Mouse (Mus musculus): ENCODE data around the gene Afg1l. TPM values are rescaled to one million over a fixed set of nuclear protein-coding genes. Genes with fewer than 3 reads are reported as not detected.

Afg1l gene
- total RNA-seq, 2 experiments from 2014 or later: 14.6 to 15.3 TPM

DNA sequence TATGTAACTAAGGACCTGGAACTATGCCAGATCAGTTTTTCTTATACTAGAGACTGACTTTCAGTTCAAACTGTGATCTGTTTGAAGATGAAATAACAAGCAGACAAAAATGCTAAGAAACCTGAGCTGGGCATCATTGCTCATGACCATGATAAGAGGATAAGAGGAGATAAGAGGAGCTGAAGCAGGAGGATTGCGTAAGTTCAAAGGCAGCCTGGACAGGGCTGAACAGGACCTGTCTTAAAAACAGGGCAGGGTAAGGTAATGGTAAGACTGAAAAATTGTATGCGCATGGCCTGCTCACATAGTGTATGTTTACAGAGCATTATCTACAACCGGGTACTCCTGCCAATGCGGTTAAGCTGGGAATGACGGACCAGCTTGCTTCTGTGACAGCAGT is 130.4 kb downstream of the Afg1l start:
- DNase-seq: no peak

DNA sequence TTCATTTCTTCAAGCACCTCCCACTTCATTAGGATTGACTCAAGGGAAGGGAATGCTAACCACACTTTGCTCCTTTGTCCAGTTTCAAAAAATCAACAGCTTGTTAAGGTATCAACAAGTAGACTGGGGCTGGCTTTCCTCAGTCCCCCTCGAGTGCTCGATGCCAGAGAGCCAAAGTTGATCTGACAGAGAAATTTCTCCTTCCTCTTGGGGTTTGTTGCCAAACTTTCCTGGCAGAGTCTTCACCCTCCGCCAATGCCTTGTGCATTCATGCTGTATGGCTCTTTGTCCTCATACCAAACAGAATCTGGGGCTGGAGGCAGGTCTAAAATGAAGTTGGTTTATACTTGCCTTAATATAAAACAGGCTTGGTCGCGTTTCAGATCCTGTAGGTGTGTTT is 131.2 kb downstream of the Afg1l start:
- DNase-seq: peak in 1 of 2 experiments; percentile 15

DNA sequence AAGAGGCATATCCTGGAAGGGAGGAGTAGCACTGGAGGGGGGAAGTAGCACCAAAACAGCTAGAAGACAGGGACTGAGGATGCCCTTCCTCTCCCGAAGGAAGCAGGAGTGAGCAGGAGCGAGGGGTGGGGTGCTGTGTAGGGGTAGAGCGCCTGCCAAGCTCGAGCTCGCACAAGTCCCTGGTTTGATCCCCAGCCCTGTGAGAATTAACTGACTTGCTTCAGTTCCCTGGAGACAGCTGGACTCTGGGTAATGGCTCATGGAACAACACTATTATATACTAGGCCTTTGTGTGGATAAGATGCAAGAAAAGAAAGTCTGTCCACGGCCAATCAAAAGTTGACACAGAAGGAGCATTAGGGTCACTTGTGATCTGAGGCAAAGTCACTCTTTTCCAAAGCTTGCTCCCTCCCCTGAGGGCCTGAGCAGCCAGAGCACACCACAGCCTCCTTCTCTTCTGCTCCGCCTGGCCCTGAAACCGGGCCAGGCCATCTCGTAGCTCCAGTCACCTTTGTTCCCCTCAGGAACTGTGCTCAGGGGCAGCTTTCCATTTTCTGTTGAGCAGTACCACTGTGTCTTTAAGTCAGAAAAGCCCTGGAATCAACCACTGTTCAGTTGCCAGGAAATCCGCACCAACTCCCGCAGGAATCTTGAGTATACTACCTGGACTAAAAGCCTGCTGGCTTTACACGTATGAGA is 132.0 kb downstream of the Afg1l start:
- DNase-seq: no peak

DNA sequence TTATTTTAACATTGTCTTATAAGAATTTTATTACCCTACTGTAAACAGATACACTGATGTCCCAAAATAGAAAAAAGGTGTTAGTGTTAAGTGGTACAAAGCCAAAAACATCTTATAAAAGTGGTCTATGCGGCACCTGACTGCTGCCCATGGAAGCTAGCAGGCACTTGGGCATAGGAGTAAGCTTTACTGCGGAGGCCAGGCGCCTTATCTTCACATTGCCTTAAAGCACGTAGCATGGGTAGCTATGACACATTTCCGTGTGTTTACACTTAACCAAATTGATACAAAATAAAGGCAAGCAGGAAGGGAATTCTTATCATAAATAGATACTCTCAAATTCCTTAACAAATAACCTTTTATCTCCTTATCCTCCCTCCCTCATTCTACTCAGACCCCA is 135.7 kb downstream of the Afg1l start:
- DNase-seq: no peak

DNA sequence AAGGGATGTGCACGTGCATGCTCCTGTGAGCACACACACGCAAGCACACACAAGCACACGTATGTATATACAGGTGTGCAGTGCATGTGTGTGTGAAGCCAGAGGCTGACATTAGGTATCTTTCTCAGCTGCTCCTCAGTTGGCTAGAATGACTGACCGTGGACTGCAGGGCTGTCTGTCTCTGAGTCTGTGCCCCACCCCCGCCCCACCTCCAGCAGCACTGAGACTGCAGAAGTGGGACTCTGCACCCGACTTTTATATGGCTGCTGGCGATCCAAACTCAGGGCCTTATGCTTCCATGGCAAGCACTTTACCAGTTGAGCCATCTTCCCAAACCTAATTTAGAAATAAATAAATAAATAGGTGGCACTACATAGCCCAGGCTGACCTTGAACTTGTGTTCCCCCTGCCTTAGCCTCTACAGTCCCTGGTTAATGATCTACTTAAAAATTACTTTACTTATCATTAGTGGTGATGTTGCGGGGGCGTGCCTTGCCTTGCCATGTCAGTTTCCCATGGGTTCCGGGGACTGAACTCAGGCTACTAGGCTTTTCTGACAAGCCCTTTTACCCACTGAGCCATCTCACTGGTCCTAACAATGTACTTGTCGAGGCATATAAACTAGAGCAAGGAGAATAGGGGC is 136.4 kb downstream of the Afg1l start:
- DNase-seq: no peak

DNA sequence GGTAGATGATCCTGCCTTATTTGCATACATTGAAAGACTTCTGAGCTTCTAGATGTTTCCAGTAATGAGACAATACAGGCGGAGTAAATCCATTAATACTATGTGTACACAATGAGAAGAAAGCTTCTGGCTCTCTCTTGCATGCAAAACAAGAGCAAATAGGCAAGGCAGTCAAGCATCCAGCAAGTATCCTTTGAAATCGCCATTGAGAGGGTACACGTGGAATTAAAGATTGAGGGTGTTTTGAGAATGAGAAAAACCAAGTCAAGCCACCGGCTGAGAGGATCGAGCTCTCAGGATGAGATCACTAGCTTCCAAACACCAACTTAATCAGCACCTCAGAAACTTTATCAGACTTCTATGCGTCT is 138.0 kb downstream of the Afg1l start:
- DNase-seq: no peak

DNA sequence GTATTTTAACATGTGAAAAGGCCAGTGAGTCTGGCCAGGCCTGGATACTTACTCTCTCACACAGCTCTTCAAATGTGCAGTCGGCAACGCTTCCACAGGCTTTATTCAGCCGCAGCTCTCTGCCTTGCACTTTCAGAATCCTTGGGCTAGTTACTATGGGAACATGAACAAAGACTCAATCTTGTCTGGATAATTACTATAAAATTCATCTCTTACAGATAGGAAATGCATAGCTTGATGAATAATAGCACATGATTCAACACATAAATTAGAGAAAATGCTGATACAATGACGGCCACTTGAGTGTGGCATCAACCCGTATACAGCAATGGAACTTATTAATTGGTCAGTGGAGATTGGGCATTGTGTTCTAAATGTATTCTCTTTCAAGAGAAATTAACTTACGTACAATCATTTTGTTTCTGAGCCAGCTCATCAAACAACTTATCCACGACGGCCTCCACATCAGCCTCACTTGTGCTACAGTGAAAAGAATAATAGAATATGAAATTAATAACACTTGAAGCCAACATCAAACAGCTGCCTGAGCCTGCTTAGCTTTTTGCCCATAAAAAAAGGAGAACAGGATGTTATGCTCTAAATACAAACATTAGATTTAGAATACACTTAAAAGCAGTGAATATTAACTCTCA is 138.5 kb downstream of the Afg1l start:
- no peak for DNase-seq

DNA sequence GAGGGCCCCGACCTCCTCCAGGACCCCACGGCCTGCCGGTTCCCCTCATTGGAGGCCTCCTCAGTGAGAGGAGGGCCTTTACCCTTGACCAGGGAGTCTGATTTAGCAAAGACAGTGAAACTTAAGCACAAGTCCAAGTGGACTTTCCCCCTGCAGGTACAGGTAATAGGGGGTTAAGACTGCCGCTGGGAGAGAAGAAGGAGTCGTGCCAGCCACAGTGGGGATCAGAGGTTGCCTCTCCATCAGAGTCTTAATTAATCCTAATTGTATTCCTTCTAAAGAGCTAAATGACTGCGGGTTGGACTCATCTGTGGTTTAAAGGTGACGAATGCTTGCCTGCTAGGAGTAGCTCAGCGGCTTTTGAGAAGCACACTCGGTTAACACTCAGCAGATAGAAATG is 139.9 kb downstream of the Afg1l start:
- DNase-seq: no peak

DNA sequence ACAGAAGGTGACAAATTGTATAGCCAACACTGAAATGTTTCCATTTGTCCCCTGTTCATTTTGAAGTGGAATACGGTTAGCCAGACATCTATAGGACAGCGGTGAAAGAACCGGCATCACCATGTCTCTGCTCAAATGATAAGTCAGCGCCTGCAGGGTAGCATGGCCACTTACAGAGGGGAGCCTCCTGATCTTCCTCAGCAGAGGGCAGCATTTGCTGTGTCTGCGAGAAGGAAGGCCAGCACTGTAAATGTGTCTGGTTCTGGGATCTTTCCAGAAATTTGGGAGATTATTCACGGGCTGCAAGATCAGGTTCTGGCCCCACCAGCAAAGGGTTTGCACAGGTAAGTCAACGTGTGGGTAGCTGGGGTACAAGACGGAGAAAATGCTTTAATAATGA is 150.8 kb downstream of the Afg1l start:
- DNase-seq: no peak

DNA sequence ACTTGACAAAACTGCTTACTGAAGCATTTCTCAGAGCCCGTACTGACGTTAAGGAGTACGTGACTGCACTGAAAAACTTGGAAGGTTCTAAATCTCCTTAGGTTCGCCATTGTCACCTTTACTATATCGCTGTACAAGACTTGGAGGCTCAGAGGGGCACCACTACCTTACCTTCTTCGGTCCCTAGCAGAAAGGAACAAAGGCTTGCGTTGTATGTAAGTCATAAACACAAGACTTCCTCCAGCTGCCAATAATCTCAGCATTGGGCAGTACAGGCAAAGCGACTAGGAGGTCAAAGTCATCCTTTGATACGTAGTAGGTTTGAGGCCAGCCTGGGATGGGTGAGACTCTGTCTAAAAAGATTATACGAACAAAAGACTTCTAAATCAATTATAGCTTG is 153.1 kb downstream of the Afg1l start:
- no peak for DNase-seq

DNA sequence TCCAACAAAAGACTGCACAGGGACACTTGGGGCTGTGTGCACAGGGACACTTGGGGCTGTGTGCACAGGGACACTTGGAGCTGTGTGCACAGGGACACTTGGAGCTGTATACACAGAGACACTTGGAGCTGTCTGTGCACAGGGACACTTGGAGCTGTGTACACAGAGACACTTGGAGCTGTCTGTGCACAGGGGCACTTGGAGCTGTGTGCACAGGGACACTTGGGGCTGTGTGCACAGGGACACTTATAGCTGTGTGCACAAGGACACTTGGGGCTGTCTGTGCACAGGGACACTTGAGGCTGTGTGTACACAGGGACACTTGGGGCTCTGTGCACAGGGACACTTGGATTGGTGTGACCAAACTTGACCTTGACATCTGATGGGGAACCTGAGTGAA is 154.4 kb downstream of the Afg1l start:
- DNase-seq: no peak

DNA sequence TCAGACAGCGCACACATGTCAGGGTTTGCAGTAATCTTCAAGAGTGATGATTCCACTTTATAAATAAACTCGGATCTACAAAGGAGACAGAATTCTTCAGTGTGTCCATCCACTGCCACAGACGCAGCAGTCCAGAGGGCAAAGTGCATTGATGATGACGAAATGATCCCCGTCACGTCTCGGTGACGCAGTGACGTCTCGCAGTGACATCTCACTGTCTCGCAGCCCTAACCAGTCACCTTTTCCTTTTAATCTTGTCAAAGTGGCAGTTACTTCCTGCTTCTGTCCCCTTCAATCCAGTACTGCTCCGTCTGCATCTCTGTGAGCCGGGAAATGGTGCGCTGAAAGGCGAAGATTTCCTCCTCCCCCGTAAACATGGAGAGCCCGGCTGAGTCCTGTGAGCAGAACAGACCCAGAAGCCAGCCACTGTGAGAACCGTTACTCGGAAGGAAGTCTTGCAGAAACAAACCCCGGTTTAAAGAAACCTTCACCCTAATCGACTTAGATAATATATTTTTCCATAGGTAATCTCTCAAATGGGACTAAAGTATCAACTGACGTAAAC is 165.1 kb downstream of the Afg1l start:
- DNase-seq: no peak

DNA sequence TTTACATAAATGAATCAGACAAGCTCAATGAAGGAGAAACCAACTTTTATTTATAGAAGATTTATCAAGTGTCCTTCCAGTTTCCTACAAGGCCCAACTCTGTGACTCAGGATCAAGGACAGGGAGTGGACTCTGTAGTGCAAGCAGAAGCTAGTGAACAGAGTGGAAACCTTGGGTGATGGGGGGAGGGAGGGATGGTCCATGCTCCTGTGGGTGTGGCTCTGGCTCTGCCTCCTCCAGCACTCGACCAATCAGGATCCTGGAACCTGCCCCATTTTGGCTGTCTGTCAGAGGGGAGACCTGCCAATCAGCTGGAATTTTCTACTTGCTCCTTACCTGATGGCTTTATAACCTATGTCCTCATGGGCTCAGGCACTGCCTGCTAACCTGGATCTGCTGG is 165.8 kb downstream of the Afg1l start:
- no peak for DNase-seq

DNA sequence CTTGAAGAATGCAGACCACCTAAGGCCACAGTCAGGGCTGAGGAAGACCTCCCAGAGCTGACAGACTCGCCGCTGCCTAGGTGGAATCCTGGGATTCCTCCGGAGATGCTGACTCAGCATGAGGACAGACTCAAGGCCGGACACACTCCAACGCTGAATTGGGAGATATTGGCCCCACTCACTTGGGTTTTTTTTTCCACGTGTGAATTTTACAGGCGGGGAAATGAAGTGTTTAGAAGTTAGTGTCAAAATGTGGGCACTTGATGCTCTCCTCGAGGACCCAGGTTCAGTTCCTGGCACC is 169.7 kb downstream of the Afg1l start:
- DNase-seq: no peak

DNA sequence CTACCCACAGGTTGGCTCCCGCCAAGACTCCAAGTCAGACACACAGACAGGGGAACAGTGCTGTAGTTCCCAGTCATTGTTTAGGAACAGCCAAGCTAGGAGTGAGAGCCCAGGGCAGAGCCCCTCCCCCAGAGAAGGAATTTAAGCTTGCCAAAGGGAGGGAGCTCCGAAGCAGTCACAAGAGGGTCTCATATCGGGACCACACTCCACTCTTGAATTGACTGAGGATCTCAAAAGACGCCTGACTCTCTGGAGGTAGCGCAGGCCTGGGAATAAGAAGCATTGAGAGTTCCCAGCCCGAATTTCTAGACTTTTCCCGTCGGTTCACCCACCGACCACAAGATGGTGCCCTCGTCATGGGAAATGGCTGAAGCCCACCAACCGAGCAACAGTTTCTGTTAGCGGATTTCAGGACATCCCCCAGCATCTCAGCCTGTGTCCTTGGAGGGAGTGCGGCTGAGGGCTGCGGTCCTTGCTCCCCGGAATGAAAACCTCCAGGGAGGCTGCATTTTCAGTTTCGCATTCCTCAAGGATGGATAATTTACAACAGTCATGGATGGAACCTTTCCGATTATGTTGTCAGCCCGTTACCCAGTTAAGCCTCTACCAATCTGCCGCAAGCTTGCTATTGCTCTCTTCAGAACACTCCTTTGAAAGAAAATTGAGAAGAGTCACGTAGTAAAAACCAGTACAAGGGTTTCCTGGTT is 170.2 kb downstream of the Afg1l start:
- DNase-seq: peak; percentile 84 to 85

DNA sequence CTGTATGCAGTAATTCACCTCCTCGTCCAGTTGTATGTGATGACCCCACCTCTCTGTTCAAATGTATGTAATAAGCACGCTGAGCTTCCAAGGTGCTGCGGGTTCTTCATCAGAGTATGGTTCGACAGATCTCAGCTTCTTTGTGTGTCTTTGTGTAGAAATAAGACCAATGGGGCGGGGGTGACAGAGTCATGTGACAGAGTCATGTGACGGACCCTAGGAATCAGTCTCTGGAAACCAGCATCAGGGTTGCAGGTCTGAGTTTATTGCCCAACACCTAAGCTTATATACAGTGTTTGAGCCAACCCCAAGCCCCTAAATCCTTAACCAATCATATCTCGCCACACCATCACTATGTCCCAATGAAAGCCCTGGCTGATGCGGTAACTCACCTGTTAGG is 171.9 kb downstream of the Afg1l start:
- DNase-seq: no peak

DNA sequence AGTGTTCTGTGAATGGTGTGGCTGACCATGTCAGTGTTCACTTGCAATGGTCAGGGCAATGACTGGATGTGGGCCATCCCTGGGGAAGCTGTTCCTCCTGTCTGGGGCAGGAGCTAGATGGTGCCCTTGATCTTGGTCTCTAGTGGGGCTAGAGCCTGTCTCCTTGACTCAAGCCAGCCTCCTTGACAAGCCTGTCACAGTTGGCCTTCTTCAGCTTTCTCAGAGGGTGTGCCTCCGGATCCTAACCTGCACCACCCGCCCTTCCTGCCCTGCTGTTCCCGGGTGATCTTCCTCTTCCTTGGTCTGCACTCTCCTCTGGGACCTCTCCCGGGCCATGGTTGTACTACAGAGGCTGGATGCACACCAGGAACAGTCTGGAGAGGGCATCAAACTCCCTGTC is 177.6 kb downstream of the Afg1l start:
- DNase-seq: no peak

DNA sequence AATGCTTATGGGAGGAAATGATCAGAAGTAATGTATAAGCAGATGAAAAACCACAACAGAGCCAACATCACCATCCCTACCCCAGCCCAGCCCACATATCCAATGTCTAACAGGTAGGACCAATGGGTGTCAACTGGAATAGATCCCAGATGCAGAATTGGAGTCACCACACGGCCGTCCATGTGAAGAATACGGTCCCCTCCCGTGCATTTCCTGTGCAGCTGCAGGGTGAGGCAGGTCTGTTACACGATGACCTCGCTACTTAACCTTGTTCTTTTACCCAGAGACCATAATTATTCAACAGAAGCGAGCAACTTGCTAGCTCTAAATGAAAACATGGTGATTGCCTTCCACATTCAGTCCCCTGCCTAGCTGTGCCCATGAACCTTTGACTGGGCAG is 178.4 kb downstream of the Afg1l start:
- no peak for DNase-seq

DNA sequence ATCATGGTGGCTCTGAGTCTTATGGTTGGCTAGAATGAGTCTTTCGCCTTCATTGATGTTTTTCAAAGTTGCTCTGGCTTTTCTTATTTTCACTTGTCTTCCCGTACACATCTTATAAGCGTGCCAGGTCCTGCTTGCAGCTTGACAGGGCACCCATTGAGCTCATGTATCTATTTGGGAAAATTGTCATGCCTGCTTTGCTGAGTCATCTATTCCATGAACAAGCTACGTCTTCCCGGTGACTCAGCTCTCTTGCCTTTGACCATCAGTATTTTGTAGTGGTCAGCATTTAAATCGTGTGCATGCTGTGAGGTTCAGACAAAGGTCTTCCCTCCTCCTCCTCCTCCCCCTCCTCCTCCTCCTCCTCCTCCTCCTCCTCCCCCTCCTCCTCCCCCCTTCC is 178.9 kb downstream of the Afg1l start:
- no peak for DNase-seq

DNA sequence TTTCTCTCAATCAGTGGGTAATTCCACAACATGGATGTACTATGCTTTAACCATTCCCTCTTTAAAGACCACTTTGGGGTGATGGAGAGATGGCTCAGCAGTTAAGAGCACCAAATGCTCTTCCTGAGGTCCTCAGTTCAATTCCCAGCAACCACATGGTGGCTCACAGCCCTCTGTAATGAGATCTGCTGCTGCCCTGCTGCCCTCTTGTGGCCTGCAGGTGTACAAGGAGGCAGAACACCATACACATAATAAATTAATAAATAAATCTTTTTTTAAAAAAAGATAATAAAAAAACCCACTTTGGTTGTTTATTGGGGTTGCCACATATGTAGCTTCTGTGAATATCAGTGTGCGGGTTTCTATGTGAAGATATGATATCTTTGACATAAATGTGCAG is 180.4 kb downstream of the Afg1l start:
- no peak for DNase-seq

DNA sequence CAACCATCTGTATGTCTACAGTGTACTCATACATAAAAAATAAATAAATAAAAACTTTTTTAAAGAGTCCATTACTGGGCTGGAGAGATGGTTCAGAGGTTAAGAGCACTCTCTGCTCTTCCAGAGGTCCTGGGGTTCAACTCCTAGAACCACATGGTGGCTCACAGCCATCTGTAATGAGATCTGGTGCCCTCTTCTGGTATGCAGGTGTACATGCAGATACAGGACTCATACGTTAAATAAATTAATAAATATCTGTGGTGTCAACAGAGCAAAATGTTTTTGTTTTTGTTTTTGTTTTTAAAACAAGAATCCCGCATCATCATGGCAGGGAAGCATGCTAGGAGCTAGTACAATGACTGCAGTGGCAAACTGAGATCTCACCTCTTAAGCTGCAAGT is 181.3 kb downstream of the Afg1l start:
- DNase-seq: no peak

DNA sequence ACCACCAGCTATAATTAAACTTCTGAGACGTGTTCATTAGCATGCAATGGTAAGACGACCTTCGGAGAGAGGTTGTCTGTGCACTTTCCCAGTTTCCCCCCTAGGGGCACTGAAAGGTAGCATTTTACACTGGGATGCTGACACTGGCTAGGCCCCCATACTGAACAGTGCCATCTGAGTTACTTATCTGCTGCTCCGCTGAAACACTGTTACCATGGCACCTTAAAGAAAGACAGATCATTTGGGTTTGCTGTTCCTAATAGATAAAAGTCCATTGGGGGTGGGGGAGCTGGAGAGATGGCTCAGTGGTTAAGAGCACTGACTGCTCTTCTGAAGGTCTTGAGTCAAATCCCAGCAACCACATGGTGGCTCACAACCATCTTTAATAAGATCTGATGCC is 181.8 kb downstream of the Afg1l start:
- DNase-seq: no peak

DNA sequence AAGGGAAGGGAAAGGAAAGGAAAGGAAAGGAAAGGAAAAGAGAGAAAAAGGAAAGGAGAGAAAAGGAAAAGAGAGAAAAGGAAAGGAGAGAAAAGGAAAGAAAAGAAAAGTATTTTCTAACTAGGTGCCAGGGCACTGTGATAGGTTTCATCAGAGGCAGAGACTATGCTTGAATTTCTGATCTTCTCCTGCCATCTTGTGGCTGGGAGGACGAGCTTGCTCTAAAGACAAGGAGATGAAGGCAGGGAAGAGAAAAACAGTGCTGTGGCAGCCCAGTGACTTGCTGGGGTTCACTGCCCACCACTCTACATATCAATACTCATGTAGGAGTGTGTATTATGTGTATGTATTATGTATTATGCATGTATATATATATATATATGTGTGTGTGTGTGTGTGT is 183.3 kb downstream of the Afg1l start:
- DNase-seq: no peak

Data from layer of hippocampus, postnatal 36 days (tissue).